Mouse (Mus musculus) neutrophil, adult 5-6 weeks (primary cell): ENCODE results near the gene Pheta2. TPM values are rescaled to one million over a fixed set of nuclear protein-coding genes. Genes with fewer than 3 reads are reported as not detected.
A peak's percentile ranks its signal among the peaks of the same experiment; 100 is the strongest.
"Not testable (repeated sequence)": the region's sequence is repeated elsewhere in the genome, so short reads cannot be mapped to it uniquely, and the experiment has no call there.

Experiments
- ATAC-seq: fragments of 151-379, 151-347 bp; 2 replicates; pipeline ENCODE4 v1.8.0; 2017; ENCODE audit warnings: mild to moderate bottlenecking, moderate TSS enrichment; ENCODE audit not compliant: insufficient number of reproducible peaks, poor library complexity, low FRiP score, severe bottlenecking; ENCODE audit errors: extremely low read depth
- total RNA-seq: library from RNA; stranded (forward); fragments of 200-1000 nt; gene quantifications from 2 replicates; pipeline ENCODE4 v1.2.3, GENCODE M21; 2017

Pheta2 gene
- total RNA-seq, 1 experiment from 2014 or later: 0.35 TPM

GRCm38 (mm10) chr15:82361459-82362018, 22.8 kb downstream of the Pheta2 start:
- no peak for ATAC-seq

GRCm38 (mm10) chr15:82362234-82362633, 23.5 kb downstream of the Pheta2 start:
- no peak for ATAC-seq

GRCm38 (mm10) chr15:82363801-82364200, 25.1 kb downstream of the Pheta2 start:
- ATAC-seq: not testable (repeated sequence)

- ATAC-seq: not testable (repeated sequence)
These were observed 25.8 kb downstream of the Pheta2 start for GRCm38 (mm10) chr15:82364561-82364960.

GRCm38 (mm10) chr15:82368146-82368545, 29.4 kb downstream of the Pheta2 start:
- ATAC-seq: no peak

- no peak for ATAC-seq
These were observed 30.1 kb downstream of the Pheta2 start for GRCm38 (mm10) chr15:82368851-82369250.

- ATAC-seq: no peak
These were observed 33.7 kb downstream of the Pheta2 start for GRCm38 (mm10) chr15:82372446-82372845.

GRCm38 (mm10) chr15:82372991-82373390, 34.2 kb downstream of the Pheta2 start:
- no peak for ATAC-seq

GRCm38 (mm10) chr15:82374437-82374836, 35.7 kb downstream of the Pheta2 start:
- no peak for ATAC-seq

- no peak for ATAC-seq
These were observed 37.1 kb downstream of the Pheta2 start for GRCm38 (mm10) chr15:82375855-82376254.

- no peak for ATAC-seq
These were observed 37.8 kb downstream of the Pheta2 start for GRCm38 (mm10) chr15:82376393-82377138.

GRCm38 (mm10) chr15:82377701-82378100, 39.0 kb downstream of the Pheta2 start:
- ATAC-seq: no peak

- no peak for ATAC-seq
These were observed 39.8 kb downstream of the Pheta2 start for GRCm38 (mm10) chr15:82378261-82379180.

GRCm38 (mm10) chr15:82379511-82379870, 40.7 kb downstream of the Pheta2 start:
- no peak for ATAC-seq

GRCm38 (mm10) chr15:82379871-82380713, 41.4 kb downstream of the Pheta2 start, which contains the start of gene Cyp2d22:
Cyp2d22 (minus strand) TSS chr15:82380260.
- peak; percentile 52 for ATAC-seq

GRCm38 (mm10) chr15:82380714-82381062, 41.9 kb downstream of the Pheta2 start:
- no peak for ATAC-seq

GRCm38 (mm10) chr15:82382441-82382840, 43.7 kb downstream of the Pheta2 start:
- no peak for ATAC-seq

- ATAC-seq: no peak
These were observed 47.0 kb downstream of the Pheta2 start for GRCm38 (mm10) chr15:82385729-82386128.

- ATAC-seq: not testable (repeated sequence)
These were observed 51.2 kb downstream of the Pheta2 start for GRCm38 (mm10) chr15:82389916-82390315.
